Mouse (Mus musculus) thymus, adult 2 months (tissue): Measurements from ENCODE around the gene Kcns3.

Experiments
- CTCF ChIP-seq: fragments of 200-500 bp; IDR thresholded peaks from 2 replicates; pipeline ENCODE4 v1.5.1; 2012; ENCODE audit warnings: mild to moderate bottlenecking, control low read depth, low read length, moderate library complexity, borderline replicate concordance; ENCODE audit not compliant: control insufficient read depth, poor library complexity, insufficient read depth; ENCODE audit errors: extremely low read depth
- POLR2A ChIP-seq: fragments of 200-500 bp; IDR thresholded peaks from 2 replicates; pipeline ENCODE4 v1.6.1; 2012; ENCODE audit warnings: mild to moderate bottlenecking, low read length, control low read depth, moderate library complexity; ENCODE audit not compliant: control insufficient read depth, poor library complexity, insufficient read depth; ENCODE audit errors: extremely low read depth

- no peak for TF ChIP-seq POLR2A
- no peak for TF ChIP-seq CTCF
These were observed 79.8 kb downstream of the Kcns3 start for GRCm38 (mm10) chr12:11071079-11071478.
